8 mouse cellular contexts compared by ENCODE assay signal in the genomic region with DNA sequence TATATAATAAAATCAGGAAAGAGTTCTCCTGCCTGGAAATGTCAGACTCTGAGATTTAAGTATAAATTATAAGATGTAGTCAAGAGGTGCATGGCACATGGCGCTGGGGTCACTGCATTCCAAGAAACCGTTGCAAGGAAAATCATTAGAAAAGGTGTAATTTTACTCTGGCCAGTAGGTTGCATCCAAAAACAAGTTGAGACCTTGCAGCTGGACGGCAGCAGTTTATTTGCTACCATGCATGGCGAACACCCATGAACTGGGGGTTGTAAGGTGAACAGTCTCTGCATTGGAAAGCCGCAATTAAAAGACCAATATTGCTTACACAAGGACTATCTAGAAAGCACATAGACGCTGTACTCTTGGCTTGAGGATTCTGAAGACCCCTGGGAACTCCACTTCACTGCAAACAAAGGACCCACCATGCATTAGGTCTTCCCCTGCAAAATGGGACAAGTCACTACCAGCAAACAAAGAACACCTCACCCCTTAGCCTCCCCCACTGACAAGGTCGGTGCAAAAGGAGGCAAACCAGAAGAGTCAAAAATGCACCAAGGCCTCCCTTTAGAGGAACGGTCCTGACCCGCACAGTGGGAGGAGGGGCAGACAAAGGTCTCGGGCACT. TPM values are rescaled to one million over a fixed set of nuclear protein-coding genes. Genes with fewer than 3 reads are reported as not detected.
DNase-seq lines count a peak whose midpoint lies in the region; ATAC-seq and TF ChIP-seq lines count a peak whose summit lies in the region.

No protein-coding gene starts in this region.

- peaks cover 36% of the 10 kb centered on the region for H3K36me3 ChIP-seq in kidney, embryonic 15.5 days
- peaks cover 5% of the 10 kb centered on the region; the same call in 1 of the 2 replicates for H3K36me3 ChIP-seq in hindbrain, embryonic 11.5 days (ENCODE audit: control insufficient read depth, insufficient read depth, low read length)
- peaks cover 37% of the 10 kb centered on the region for H3K36me3 ChIP-seq in midbrain, embryonic 14.5 days (ENCODE audit: control insufficient read depth, insufficient read depth, low read length)

- POLR2A ChIA-PET in Patski (lab: Charles Lee): no interaction called here

- H3K4me2 ChIP-seq in kidney, embryonic 15.5 days: peak overlapping the region; percentile 74
- peak overlapping the region; percentile 65 for H3K4me2 ChIP-seq in hindbrain, embryonic 11.5 days (replicated peaks; ENCODE audit: low read depth, low read length)
- H3K4me2 ChIP-seq in midbrain, embryonic 14.5 days (ENCODE audit: low read length): peak overlapping the region; percentile 77

- no peaks in the 10 kb centered on the region for H3K27me3 ChIP-seq in kidney, embryonic 15.5 days
- H3K27me3 ChIP-seq in Patski: no peaks in the 10 kb centered on the region
- H3K27me3 ChIP-seq in hindbrain, embryonic 11.5 days (ENCODE audit: control insufficient read depth, insufficient read depth, low read length): no peaks in the 10 kb centered on the region
- H3K27me3 ChIP-seq in midbrain, embryonic 14.5 days (ENCODE audit: control insufficient read depth, insufficient read depth, low read length): no peaks in the 10 kb centered on the region

- H3K4me1 ChIP-seq in kidney, embryonic 15.5 days: peaks cover 24% of the 10 kb centered on the region
- peaks cover 3% of the 10 kb centered on the region; the same call in 1 of the 2 replicates for H3K4me1 ChIP-seq in hindbrain, embryonic 11.5 days (replicated peaks; ENCODE audit: control insufficient read depth, insufficient read depth, low read length)
- H3K4me1 ChIP-seq in midbrain, embryonic 14.5 days (ENCODE audit: control insufficient read depth, insufficient read depth, low read length): peaks cover 16% of the 10 kb centered on the region

- no peaks in the 10 kb centered on the region for H3K9me3 ChIP-seq in kidney, embryonic 15.5 days (replicated peaks)
- no peaks in the 10 kb centered on the region for H3K9me3 ChIP-seq in hindbrain, embryonic 11.5 days (ENCODE audit: control insufficient read depth, low read length)
- H3K9me3 ChIP-seq in midbrain, embryonic 14.5 days (ENCODE audit: control insufficient read depth, low read length): no peaks in the 10 kb centered on the region

- peak overlapping the region; percentile 80 for H3K4me3 ChIP-seq in kidney, embryonic 15.5 days (replicated peaks)
- peak overlapping the region; percentile 89 for H3K4me3 ChIP-seq in hindbrain, embryonic 11.5 days (ENCODE audit: low read depth, low read length)
- peak overlapping the region; percentile 90 for H3K4me3 ChIP-seq in midbrain, embryonic 14.5 days (replicated peaks; ENCODE audit: low read depth, low read length)

- in situ Hi-C loops in Patski (cut with MboI; ENCODE audit: low pct_unique_long_range_greater_than_20kb): no loop called here

- peak overlapping the region; percentile 70 for H3K9ac ChIP-seq in kidney, embryonic 15.5 days
- peak overlapping the region; percentile 88 for H3K9ac ChIP-seq in hindbrain, embryonic 11.5 days (ENCODE audit: low read depth, low read length)
- peak overlapping the region; percentile 97 for H3K9ac ChIP-seq in midbrain, embryonic 14.5 days (replicated peaks; ENCODE audit: low read length)

- H3K27ac ChIP-seq in kidney, embryonic 15.5 days: peak overlapping the region; percentile 98
- H3K27ac ChIP-seq in hindbrain, embryonic 11.5 days (ENCODE audit: low read depth, low read length): peak overlapping the region; percentile 95
- peak overlapping the region; percentile 95 for H3K27ac ChIP-seq in midbrain, embryonic 14.5 days (replicated peaks; ENCODE audit: low read depth, low read length)

- WGBS in kidney, embryonic 15.5 days: 3% methylated on average over 10 of the region's 10 CpGs
- WGBS in hindbrain, embryonic 11.5 days: 11% methylated on average over 10 of the region's 10 CpGs
- 7% methylated on average over 10 of the region's 10 CpGs for WGBS in midbrain, embryonic 14.5 days

- CTCF ChIA-PET in Patski (lab: Charles Lee): no interaction called here

- DNase-seq in kidney, adult 18-20 months: no peak
- no peak for DNase-seq in Patski (ENCODE audit: low read depth, low spot score)
- no peak for DNase-seq in hindbrain, embryonic 11.5 days (ENCODE audit: low spot score)
- no peak for DNase-seq in midbrain, embryonic 14.5 days
- no peak for DNase-seq in urinary bladder, adult 2 months (ENCODE audit: low spot score)
- DNase-seq in thymus, postnatal 14 days: no peak
- no peak for DNase-seq in Muller cell, postnatal 12 days (ENCODE audit: inconsistent ontology term)

- peak; percentile 9; the same call in 1 of the 2 replicates for ATAC-seq in kidney, embryonic 15.5 days (replicated peaks; ENCODE audit: low FRiP score)
- peak; percentile 5 for ATAC-seq in Patski
- no peak for ATAC-seq in hindbrain, embryonic 11.5 days (ENCODE audit: low FRiP score)
- ATAC-seq in midbrain, embryonic 14.5 days (ENCODE audit: low FRiP score, low TSS enrichment): no peak; the same call in 1 of the 2 replicates

- TF ChIP-seq CTCF in Patski (IDR thresholded peaks at IDR 0.05): no peak

RNA-seq across cellular contexts. Expression of gene Smarcc1, which starts 1.0 kb away (rescaled TPM):
- 137 and 138 TPM in 2 replicates for polyA plus RNA-seq in kidney, embryonic 15.5 days (2015; fragmentation: Nextera tagmentation; extraction: Ambion mirVana)
- 65.4 TPM for polyA plus RNA-seq in Patski (2021)
- 172 and 253 TPM in 2 replicates for polyA plus RNA-seq in hindbrain, embryonic 11.5 days (2014; fragmentation: Nextera tagmentation; extraction: Ambion mirVana)
- 93.2 and 139 TPM in 2 replicates for polyA plus RNA-seq in midbrain, embryonic 14.5 days (2014; fragmentation: Nextera tagmentation; extraction: Ambion mirVana)
- polyA plus RNA-seq in urinary bladder, adult 2 months (2012; rRNA removed): 18.4 and 27.3 TPM in 2 replicates

RNA-seq across cellular contexts. Expression of gene Dhx30, which starts 1.2 kb away (rescaled TPM):
- polyA plus RNA-seq in kidney, embryonic 15.5 days (2015; fragmentation: Nextera tagmentation; extraction: Ambion mirVana): 136 and 138 TPM in 2 replicates
- polyA plus RNA-seq in Patski (2021): 120 TPM
- polyA plus RNA-seq in hindbrain, embryonic 11.5 days (2014; fragmentation: Nextera tagmentation; extraction: Ambion mirVana): 148 and 156 TPM in 2 replicates
- 188 and 191 TPM in 2 replicates for polyA plus RNA-seq in midbrain, embryonic 14.5 days (2014; fragmentation: Nextera tagmentation; extraction: Ambion mirVana)
- polyA plus RNA-seq in urinary bladder, adult 2 months (2012; rRNA removed): 66.5 and 68.6 TPM in 2 replicates

Comparison
In these comparisons a context has a peak if more than half of its experiments do, and no peak if none do; other contexts are left out.
1. ATAC-seq: peak in kidney, embryonic 15.5 days (single experiment) and Patski (single experiment); none in hindbrain, embryonic 11.5 days (single experiment) and midbrain, embryonic 14.5 days (single experiment).
2. Peak in every context shown above with its lines, with median percentiles within 50 percentile points of each other: H3K27ac ChIP-seq, H3K4me2 ChIP-seq, H3K4me3 ChIP-seq and H3K9ac ChIP-seq.